Mouse (Mus musculus) liver, postnatal 0 days (tissue): ENCODE measurements around the gene Pakap. TPM values are rescaled to one million over a fixed set of nuclear protein-coding genes. Genes with fewer than 3 reads are reported as not detected.

ENCODE experiments used
- ATAC-seq: fragments of 200-750 bp; cut with Nextera tagmentation; 2 replicates; pipeline ENCODE4 v1.8.0; 2017; ENCODE audit warnings: mild to moderate bottlenecking, moderate library complexity
- DNase-seq: peaks from one replicate; pipeline ENCODE4 v3.0.0-alpha.2; 2016
- H3K27ac ChIP-seq: fragments of 300-500 bp; sonication (generic); 2 replicates; pipeline ENCODE4 v1.5.1; 2014; ENCODE audit warnings: antibody characterized with exemption, moderate library complexity, mild to moderate bottlenecking, low read depth
- H3K27me3 ChIP-seq: fragments of 300-500 bp; sonication (generic); 2 replicates; pipeline ENCODE4 v1.6.1; 2014; ENCODE audit warnings: low read length, control low read depth, mixed read lengths; ENCODE audit not compliant: insufficient read depth
- H3K36me3 ChIP-seq: fragments of 300-500 bp; sonication (generic); replicated peaks from 2 replicates; pipeline ENCODE4 v1.6.1; 2014; ENCODE audit warnings: mild to moderate bottlenecking, control low read depth, low read length, moderate library complexity, mixed read lengths; ENCODE audit not compliant: insufficient read depth
- H3K4me1 ChIP-seq: fragments of 300-500 bp; sonication (generic); 2 replicates; pipeline ENCODE4 v1.6.1; 2014; ENCODE audit warnings: antibody characterized with exemption, mild to moderate bottlenecking, control low read depth; ENCODE audit not compliant: insufficient read depth
- H3K4me2 ChIP-seq: fragments of 300-500 bp; sonication (generic); 2 replicates; pipeline ENCODE4 v1.6.1; 2014; ENCODE audit warnings: low read depth, mild to moderate bottlenecking, low read length, moderate library complexity, mixed read lengths
- H3K4me3 ChIP-seq: fragments of 300-500 bp; sonication (generic); 2 replicates; pipeline ENCODE4 v1.5.1; 2014; ENCODE audit warnings: low read depth, low read length
- H3K9ac ChIP-seq: fragments of 300-500 bp; sonication (generic); replicated peaks from 2 replicates; pipeline ENCODE4 v1.6.1; 2014; ENCODE audit warnings: mild to moderate bottlenecking, moderate library complexity
- H3K9me3 ChIP-seq: fragments of 300-500 bp; sonication (generic); 2 replicates; pipeline ENCODE4 v1.6.1; 2016; ENCODE audit warnings: mild to moderate bottlenecking, control low read depth, low read length, mixed read lengths
- CTCF ChIP-seq: sonication (generic); IDR thresholded peaks from 2 replicates; pipeline ENCODE4 v1.5.1; 2016; ENCODE audit warnings: antibody characterized with exemption, low read depth
- EP300 ChIP-seq: IDR thresholded peaks from 2 replicates; pipeline ENCODE4 v1.6.1; 2016; ENCODE audit warnings: antibody characterized with exemption, low read depth, mild to moderate bottlenecking
- WGBS: fragments of 180-500 bp; shearing (Covaris S2); extraction: QIAGEN DNeasy Blood & Tissue Kit; methylation state at CpG from one replicate; pipeline ENCODE4 v1.1.7; 2014; ENCODE audit not compliant: insufficient replicate concordance; 5-methylcytosine and 5-hydroxymethylcytosine counted together
- polyA plus RNA-seq: library from polyadenylated mRNA; unstranded; fragments of >200 nt; fragmentation: Nextera tagmentation; extraction: Ambion mirVana; gene quantifications from 2 replicates; pipeline ENCODE4 v1.2.1, GENCODE M21; 2015

Pakap gene
- polyA plus RNA-seq, 1 experiment from 2014 or later, result 0.79 TPM

- Histone ChIP-seq H3K36me3 (no peaks in the 10 kb centered on the region), H3K27ac (no peak overlapping the region), H3K4me1 (no peaks in the 10 kb centered on the region), H3K9me3 (no peaks in the 10 kb centered on the region), H3K4me2 (no peak overlapping the region), H3K27me3 (no peaks in the 10 kb centered on the region), H3K9ac (no peak overlapping the region), H3K4me3 (no peak overlapping the region)
- TF ChIP-seq CTCF (no peak), EP300 (no peak)
- 77% methylated on average over 11 of the region's 11 CpGs for WGBS
- DNase-seq, result no peak
- ATAC-seq, result no peak
These were observed 8.1 kb downstream of the Pakap start for GRCm38 (mm10) chr4:57576095-57576494.

DNA sequence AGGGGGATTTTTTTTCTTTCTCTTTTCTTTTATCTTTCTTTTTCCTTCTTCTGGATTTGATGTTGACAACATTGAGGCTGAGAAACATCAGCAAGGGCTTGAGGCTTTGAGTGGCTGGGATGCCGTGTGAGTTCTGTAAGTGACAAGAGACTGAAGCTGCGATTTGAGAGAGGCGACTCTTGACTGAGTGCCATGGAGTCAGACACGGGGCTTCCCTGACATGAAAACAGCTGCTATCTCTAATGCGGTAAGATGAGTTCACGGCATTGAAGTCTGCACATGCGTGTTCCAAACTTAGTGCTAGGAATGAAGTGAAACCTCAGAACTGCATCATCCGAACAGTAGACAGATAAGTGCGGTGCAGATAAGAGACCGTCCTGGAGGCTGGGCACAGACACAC is 11.7 kb downstream of the Pakap start:
- WGBS, result 78% methylated on average over 10 of the region's 10 CpGs
- ATAC-seq, result no peak

DNA sequence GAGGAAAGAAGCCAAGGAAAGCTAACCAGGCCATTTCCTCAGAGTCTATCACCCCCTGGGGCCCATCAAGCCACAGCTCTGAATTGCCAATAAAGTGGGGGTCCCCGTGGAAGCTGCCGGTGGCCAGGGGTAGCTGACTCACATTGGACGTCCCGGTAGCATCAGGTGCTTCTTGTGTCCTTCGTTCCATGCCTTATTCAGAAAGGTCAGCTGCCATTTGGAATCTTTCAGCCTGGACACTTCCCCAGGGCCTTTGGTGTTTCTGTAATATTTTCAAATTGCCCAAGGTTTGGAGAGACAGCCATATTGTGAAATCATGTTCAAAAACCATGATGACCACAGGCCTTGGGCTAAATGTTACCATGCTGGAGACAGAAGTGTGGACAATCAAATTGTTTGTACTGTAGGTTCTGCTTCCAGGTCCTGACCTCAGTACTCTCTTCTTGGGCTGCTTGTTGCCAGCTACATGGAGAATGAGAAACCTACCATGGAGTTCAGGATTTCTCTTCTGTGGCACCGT is 17.4 kb downstream of the Pakap start:
- Histone ChIP-seq H3K9me3 (no peaks in the 10 kb centered on the region), H3K4me2 (no peak overlapping the region), H3K27ac (no peak overlapping the region), H3K27me3 (no peaks in the 10 kb centered on the region), H3K36me3 (no peaks in the 10 kb centered on the region), H3K9ac (no peak overlapping the region), H3K4me3 (no peak overlapping the region), H3K4me1 (no peaks in the 10 kb centered on the region)
- ATAC-seq, result no peak
- DNase-seq, result no peak
- WGBS, result 84% methylated on average over 6 of the region's 6 CpGs
- TF ChIP-seq EP300, result no peak

More for the DNA sequence above, 11.7 kb downstream of the Pakap start:
- Histone ChIP-seq H3K27me3 (no peaks in the 10 kb centered on the region), H3K36me3 (no peaks in the 10 kb centered on the region), H3K9me3 (no peaks in the 10 kb centered on the region), H3K4me1 (no peaks in the 10 kb centered on the region), H3K9ac (no peak overlapping the region), H3K4me3 (no peak overlapping the region), H3K27ac (no peak overlapping the region), H3K4me2 (no peak overlapping the region)
- no peak for TF ChIP-seq EP300
- no peak for TF ChIP-seq CTCF
- no peak for DNase-seq

DNA sequence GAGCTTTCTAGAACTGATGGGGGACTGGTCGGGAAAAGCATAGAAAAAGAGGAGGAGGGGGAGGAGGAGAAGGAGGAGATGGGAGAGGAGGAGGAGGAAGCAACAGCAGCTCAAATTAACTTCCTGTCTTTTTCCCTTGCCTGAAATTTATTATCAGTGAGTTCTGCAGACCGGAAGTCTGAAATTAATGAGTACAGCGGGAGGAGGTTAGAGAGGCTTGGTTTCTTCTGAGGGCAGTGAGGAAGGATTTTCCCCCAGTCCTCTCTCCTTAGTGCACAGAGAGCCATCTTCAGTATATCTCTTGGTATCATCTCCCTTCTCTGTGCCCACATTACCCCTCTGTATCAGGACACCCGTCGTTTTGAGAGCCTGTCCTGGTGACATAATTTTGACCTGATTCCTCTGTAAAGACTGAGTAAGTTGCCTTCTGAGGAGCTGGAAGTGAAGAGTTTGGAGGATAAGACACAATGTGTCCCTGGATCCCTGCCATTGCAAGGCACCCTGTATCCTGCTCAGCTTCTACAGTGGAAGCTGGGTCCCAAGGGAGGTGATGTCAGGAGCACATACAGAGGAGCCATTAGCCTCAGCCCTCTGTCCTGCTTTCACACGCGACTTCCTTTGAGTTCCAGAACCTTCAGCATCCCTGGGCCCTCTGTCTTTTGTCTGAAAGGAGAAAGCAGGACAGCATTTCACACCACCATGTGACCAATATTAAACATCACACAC is 19.1 kb downstream of the Pakap start:
- WGBS, result 39% methylated on average over 7 of the region's 7 CpGs
- no peak overlapping the region for H3K4me2 ChIP-seq
- no peak for TF ChIP-seq CTCF
- TF ChIP-seq EP300, result no peak
- no peak overlapping the region for H3K4me3 ChIP-seq
- ATAC-seq (no peak), DNase-seq (no peak)
- no peaks in the 10 kb centered on the region for H3K27me3 ChIP-seq
- no peak overlapping the region for H3K27ac ChIP-seq
- no peak overlapping the region for H3K9ac ChIP-seq
- H3K36me3 ChIP-seq, result no peaks in the 10 kb centered on the region
- H3K9me3 ChIP-seq, result no peaks in the 10 kb centered on the region
- no peaks in the 10 kb centered on the region for H3K4me1 ChIP-seq

DNA sequence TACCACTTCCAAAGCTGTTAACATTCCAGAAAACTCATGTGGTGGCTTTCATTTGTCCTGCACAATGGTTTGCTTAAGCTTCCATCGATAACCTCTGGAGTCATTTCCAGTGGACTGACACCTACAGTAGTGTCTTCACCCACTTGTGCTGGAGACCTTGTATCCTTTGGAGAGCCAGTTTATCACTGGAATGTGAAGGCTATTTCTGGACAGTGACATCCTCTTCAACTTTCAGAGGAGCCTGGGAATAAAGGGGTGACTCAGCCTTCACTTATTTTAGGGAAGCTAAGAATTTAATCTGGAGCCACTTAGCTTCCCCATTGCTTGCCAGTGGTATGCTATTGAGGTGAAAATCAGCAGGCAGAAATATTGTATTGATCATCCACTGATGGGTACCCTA is 20.4 kb downstream of the Pakap start:
- no peaks in the 10 kb centered on the region for H3K36me3 ChIP-seq
- ATAC-seq (no peak), DNase-seq (no peak)
- WGBS, result 72% methylated on average over 1 of the region's 1 CpGs
- H3K27ac ChIP-seq, result no peak overlapping the region
- no peaks in the 10 kb centered on the region for H3K27me3 ChIP-seq
- H3K4me2 ChIP-seq, result no peak overlapping the region
- H3K4me3 ChIP-seq, result no peak overlapping the region
- no peaks in the 10 kb centered on the region for H3K4me1 ChIP-seq
- TF ChIP-seq CTCF (no peak), EP300 (no peak)
- H3K9me3 ChIP-seq, result no peaks in the 10 kb centered on the region
- H3K9ac ChIP-seq, result no peak overlapping the region

- no peak for DNase-seq
- H3K9me3 ChIP-seq, result no peaks in the 10 kb centered on the region
These were observed 24.8 kb downstream of the Pakap start for GRCm38 (mm10) chr4:57592751-57593150.

More at GRCm38 (mm10) chr4:57592751-57593150, 24.8 kb downstream of the Pakap start:
- ATAC-seq, result no peak
- Histone ChIP-seq H3K4me3 (no peak overlapping the region), H3K27ac (no peak overlapping the region), H3K4me1 (no peaks in the 10 kb centered on the region), H3K36me3 (no peaks in the 10 kb centered on the region), H3K4me2 (no peak overlapping the region), H3K27me3 (no peaks in the 10 kb centered on the region), H3K9ac (no peak overlapping the region)
- no peak for TF ChIP-seq EP300
- no peak for TF ChIP-seq CTCF
- WGBS, result 75% methylated on average over 4 of the region's 4 CpGs
